Mouse (Mus musculus) T-cell, adult 2 months (primary cell): ENCODE data around the gene Rsph14.

Experiments
- DNase-seq: peaks from one replicate; pipeline ENCODE4 v3.0.0; 2022; ENCODE audit warnings: low spot score

Gene Rsph14

GRCm38 (mm10) chr10:75032395-75032794 is at the start of gene Rsph14:
TSS of gene Rsph14 (minus strand) at chr10:75032586.
- DNase-seq = no peak

DNA sequence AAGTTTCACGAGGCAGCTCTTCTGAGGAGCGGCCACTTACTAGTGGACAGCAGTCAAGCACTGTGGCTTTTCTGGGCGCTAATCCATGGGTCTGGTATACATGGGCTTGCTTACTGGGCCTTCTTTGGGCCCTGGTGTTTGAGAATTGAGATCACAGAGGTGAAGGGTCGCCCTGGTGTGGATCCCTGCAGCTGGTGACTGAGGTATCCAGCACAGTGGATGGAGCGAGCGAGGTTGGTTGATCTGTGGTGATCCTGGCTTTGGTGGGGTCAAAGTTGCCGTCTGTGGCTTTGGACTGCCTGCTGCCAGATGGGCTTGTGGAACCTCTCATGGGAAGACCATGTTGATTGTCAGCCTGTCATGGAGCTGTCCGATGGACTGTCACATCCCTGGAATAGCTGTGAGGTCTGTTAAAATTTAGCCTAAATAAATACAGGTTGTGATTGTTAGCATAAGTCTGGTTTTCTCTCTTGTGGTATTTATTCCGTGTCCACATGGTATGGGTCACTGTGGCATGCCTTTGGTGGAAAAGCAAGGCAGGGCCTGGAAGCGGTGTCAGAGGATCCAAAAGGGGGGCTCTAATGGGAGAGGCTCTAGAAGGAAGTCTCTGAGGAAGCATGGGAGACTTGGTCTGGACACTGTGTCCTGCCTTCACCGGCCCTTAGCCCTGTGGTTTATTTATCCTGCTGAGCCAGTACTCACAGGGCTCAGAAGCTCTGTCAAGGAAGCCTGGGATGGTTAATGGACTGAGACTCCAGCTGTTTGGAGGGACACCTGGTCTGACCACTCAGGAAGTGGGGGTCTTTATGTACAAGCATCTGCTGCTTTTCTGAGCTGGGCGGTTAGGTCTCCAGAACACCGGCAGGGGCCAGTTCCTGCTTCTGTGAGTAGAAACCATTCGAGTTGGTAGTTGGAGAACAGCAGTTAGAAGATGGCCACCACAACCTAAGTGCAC is 46.1 kb upstream of the Rsph14 start:
- no peak for DNase-seq

DNA sequence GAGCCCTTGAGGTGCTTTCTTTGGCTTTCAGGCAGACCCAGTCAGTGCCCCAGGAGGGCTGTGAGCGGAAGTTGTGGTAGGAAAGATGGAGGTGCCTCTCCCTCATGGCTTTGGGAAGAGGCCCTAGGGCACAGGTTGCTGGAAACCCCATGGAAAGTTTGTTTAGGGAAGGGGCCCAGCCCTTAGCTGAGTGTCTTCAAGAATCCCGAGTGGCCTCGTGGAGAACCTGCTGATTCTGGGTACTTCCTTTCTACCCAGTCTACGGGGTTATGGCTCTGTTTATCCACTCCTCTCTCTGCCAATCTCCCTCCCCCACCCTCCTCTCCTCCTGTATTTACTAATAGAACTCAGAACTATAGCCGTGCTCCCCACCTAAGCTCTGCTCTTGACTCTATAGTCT is 43.3 kb upstream of the Rsph14 start:
- DNase-seq = no peak

- DNase-seq = no peak
Observed at GRCm38 (mm10) chr10:75070281-75070976, 38.0 kb upstream of the Rsph14 start.

- DNase-seq = no peak
Observed at GRCm38 (mm10) chr10:75068624-75069328, 36.4 kb upstream of the Rsph14 start.

GRCm38 (mm10) chr10:75068086-75068485 is 35.7 kb upstream of the Rsph14 start:
- DNase-seq = no peak

DNA sequence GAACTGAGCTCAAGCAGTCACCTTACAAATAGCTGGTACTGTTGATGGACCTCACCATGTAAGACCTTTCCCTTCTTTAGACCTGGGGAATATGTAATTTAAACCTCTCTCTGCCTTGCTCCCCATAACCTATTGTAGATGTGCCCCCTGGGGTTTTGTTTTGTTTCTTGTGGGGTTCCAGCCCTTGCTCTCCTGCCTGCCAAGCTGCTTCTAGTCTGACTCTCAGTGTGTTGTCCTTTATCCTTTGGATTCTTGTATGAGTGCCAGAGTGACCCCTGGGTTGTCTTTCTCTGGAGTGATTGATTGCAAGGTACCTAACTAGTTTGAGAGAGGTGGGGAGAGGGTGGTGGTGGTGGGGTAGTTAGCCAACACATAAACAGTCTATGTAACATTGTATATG is 35.1 kb upstream of the Rsph14 start:
- no peak for DNase-seq

GRCm38 (mm10) chr10:75065691-75066090 is 33.3 kb upstream of the Rsph14 start:
- no peak for DNase-seq

- DNase-seq = no peak
Observed at GRCm38 (mm10) chr10:75063301-75063965, 31.0 kb upstream of the Rsph14 start.

DNA sequence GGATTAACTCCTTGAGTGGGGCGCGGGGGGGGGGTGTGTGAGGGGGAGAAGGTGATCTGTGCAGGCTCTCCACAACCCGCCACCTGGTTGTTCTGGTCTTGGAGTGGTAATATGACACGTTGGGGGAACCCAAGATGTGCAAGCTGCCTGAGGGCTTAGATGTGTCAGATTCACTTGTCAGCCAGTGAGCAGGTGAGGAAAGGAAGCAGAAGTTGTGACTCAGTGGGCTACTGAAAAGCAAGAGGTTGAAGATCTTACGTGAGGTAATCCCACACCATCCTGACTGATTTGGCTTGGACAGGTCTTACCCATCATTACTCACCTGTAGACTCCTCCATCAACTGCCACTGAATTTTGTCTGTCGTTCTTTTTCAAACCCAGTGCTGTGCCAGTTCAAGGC is 30.2 kb upstream of the Rsph14 start:
- no peak for DNase-seq

DNA sequence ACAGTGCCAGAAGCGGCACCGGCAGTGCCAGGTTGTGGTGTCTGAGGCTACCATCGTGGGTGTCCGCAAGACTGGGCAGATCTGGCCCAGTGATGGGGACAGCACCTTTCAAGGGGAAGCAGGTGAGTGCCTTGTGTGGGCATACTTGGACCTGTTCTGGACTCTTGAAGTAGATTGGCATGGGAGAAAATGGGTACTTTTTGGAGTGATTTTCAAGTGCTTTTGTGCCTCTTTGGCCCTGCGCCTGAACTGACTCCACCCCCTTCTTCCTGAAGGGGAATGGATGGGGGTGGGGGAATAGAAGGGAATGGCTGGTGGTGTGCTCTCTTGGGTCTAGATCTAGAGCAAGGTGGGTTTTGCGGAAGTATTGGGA is 29.8 kb upstream of the Rsph14 start:
- DNase-seq = no peak

- no peak for DNase-seq
Observed at GRCm38 (mm10) chr10:75061341-75062188, 29.2 kb upstream of the Rsph14 start.

- DNase-seq = peak; percentile 41
Observed at GRCm38 (mm10) chr10:75060843-75061235, 28.5 kb upstream of the Rsph14 start.

- DNase-seq = peak; percentile 55
Observed at GRCm38 (mm10) chr10:75060217-75060842, 27.9 kb upstream of the Rsph14 start, which contains the start of gene Bcr. TSS of gene Bcr (plus strand) at chr10:75060592.

GRCm38 (mm10) chr10:75059396-75059795 is 27.0 kb upstream of the Rsph14 start:
- peak; percentile 75 for DNase-seq

DNA sequence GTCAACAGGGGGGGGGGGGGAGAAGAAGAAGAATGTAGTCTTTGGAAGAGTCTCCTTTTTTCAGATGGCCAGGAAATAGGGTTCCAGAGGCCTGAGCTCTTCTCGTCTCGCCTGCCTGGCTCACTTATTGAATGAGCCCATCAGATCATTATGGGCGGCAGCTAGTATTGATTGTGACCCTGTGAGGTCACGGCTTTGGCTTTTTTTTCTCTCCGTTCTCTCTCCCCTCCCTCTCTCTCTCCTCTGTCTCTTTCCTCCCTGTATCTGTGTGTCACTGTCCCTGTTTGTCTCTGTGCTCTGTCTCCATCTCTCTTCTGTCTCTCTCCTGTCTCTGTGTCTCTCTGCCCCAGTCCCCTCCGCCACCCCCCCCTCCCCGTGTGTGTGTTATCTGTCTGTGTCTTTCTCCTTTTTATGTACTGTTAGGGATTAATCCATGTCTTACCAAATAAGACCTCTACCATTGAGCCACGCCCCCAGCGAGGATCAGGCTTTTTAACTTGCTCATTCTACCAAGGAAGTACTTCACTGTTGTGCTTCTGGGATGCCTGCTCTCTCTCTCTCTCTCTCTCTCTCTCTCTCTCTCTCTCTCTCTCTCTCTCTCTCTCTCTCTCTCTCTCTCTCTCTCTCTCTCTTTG is 26.5 kb upstream of the Rsph14 start:
- no peak for DNase-seq

DNA sequence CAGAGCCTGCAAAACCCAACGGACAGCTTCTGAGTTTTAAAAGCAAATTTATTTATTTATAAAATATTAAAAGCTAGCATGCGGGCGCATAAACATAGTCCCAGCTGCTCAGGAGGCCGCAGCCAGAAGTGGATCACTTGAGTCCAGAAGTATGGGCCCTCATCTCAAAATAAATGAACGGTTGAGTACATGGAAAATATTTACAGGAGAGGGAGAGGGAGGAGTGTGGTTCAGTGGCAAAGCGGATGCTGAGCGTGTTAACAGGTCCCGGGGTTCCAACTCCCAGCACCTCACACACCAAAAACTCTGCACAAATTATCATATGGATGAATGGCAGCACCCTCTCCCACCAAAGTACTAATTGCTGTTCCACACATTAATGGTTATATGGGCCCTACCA is 25.9 kb upstream of the Rsph14 start:
- DNase-seq = no peak

GRCm38 (mm10) chr10:75056255-75056654 is 23.9 kb upstream of the Rsph14 start:
- no peak for DNase-seq

- DNase-seq = no peak
Observed at GRCm38 (mm10) chr10:75055672-75056071, 23.3 kb upstream of the Rsph14 start.

GRCm38 (mm10) chr10:75054125-75054524 is 21.7 kb upstream of the Rsph14 start:
- DNase-seq = no peak
